ENCODE assay signal across 47 mouse cellular contexts in the genomic region with DNA sequence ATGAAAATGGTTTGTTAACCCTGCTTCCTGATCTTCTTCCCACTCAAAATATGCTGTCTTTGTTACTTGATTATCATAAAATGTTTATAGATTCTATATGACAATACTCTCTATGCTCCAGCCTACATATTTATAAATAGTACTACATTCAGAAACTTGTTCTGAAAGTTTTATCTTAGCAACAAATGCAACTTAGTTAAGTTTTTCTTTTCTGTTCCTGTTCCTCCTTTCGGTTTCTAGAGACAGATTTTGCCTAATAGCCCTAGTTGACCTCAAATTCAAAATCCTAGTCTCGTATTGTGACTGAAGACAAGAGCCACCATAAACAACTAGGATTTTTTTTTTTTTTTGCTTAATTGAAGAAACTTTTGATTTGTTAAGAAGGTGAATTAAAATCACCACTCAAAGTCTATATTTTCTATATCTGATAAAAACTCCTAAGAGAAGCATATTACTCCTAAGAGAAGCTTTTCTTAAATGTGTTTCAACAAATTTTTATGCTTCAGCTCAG. TPM values are rescaled to one million over a fixed set of nuclear protein-coding genes. Genes with fewer than 3 reads are reported as not detected.
"Had no signal": no experiment of that assay in that cellular context is flagged by ENCODE, and none has a peak within 500 bp of the region (broad histone marks: within the 10 kb centered on the region; RNA-seq: fewer than 3 reads in every experiment).

No protein-coding gene starts in this region.

- H3K4me1 ChIP-seq: hindbrain, embryonic 10.5 days; hindbrain, embryonic 12.5 days; hindbrain, embryonic 13.5 days; hindbrain, embryonic 15.5 days; intestine, embryonic 15.5 days; kidney, embryonic 15.5 days had no signal

- H3K4me2 ChIP-seq: heart, embryonic 11.5 days; heart, embryonic 12.5 days; heart, embryonic 13.5 days; heart, embryonic 15.5 days; hindbrain, embryonic 12.5 days; hindbrain, embryonic 13.5 days; hindbrain, embryonic 15.5 days; intestine, embryonic 15.5 days; kidney, embryonic 15.5 days had no signal

- H3K4me3 ChIP-seq: heart, embryonic 10.5 days; heart, embryonic 12.5 days; heart, embryonic 13.5 days; heart, embryonic 15.5 days; hindbrain, embryonic 10.5 days; hindbrain, embryonic 12.5 days; hindbrain, embryonic 13.5 days; hindbrain, embryonic 15.5 days; intestine, embryonic 15.5 days; kidney, embryonic 15.5 days; layer of hippocampus, adult 2 months; left cerebral cortex, adult 2 months had no signal

- H3K27me3 ChIP-seq: heart, embryonic 12.5 days; heart, embryonic 13.5 days; heart, embryonic 15.5 days; hindbrain, embryonic 12.5 days; hindbrain, embryonic 13.5 days; hindbrain, embryonic 15.5 days; intestine, embryonic 15.5 days; kidney, embryonic 15.5 days had no signal

- H3K36me3 ChIP-seq: heart, embryonic 10.5 days; heart, embryonic 12.5 days; heart, embryonic 13.5 days; heart, embryonic 15.5 days; hindbrain, embryonic 10.5 days; hindbrain, embryonic 12.5 days; hindbrain, embryonic 13.5 days; hindbrain, embryonic 15.5 days; intestine, embryonic 15.5 days; kidney, embryonic 15.5 days had no signal

- H3K27ac ChIP-seq: heart, embryonic 10.5 days; heart, embryonic 13.5 days; heart, embryonic 15.5 days; hindbrain, embryonic 10.5 days; hindbrain, embryonic 12.5 days; hindbrain, embryonic 13.5 days; hindbrain, embryonic 15.5 days; hindbrain, postnatal 0 days; intestine, embryonic 15.5 days; kidney, embryonic 15.5 days; kidney, postnatal 0 days; layer of hippocampus, adult 2 months; left cerebral cortex, adult 2 months had no signal

- ATAC-seq: hindbrain, embryonic 16.5 days; hindbrain, postnatal 0 days; inflammation-experienced regulatory T-cells, adult 6 months; intestine, embryonic 15.5 days; intestine, embryonic 16.5 days; intestine, postnatal 0 days had no signal

- H3K9ac ChIP-seq: heart, embryonic 12.5 days; heart, embryonic 13.5 days; heart, embryonic 15.5 days; hindbrain, embryonic 12.5 days; hindbrain, embryonic 13.5 days; hindbrain, embryonic 15.5 days; intestine, embryonic 15.5 days; kidney, embryonic 15.5 days had no signal

- H3K9me3 ChIP-seq: heart, embryonic 10.5 days; heart, embryonic 12.5 days; heart, embryonic 13.5 days; heart, embryonic 15.5 days; hindbrain, embryonic 10.5 days; hindbrain, embryonic 12.5 days; hindbrain, embryonic 13.5 days; hindbrain, embryonic 15.5 days; intestine, embryonic 15.5 days; kidney, embryonic 15.5 days had no signal

- DNase-seq: heart, postnatal 10 days; heart, postnatal 14 days; heart, postnatal 36 days; heart, postnatal 4 days; kidney, adult 11 months; kidney, adult 18-20 months; kidney, adult 2 months; kidney, adult 8-10 months; kidney, adult 9 months; kidney, postnatal 10 days; kidney, postnatal 14 days; kidney, postnatal 25 days; kidney, postnatal 36 days; kidney, postnatal 4 days; layer of hippocampus, adult 9-11 months; layer of hippocampus, postnatal 36 days had no signal

RNA-seq across cellular contexts. Expression of a gene that starts 45.8 kb away (rescaled TPM):
- total RNA-seq: heart, postnatal 10 days; heart, postnatal 14 days; heart, postnatal 25 days; heart, postnatal 36 days; heart, postnatal 4 days; hematopoietic stem cell, adult 5-6 weeks; hindbrain, postnatal 0 days; layer of hippocampus, adult 18-20 months; layer of hippocampus, postnatal 10 days; layer of hippocampus, postnatal 14 days; layer of hippocampus, postnatal 25 days; layer of hippocampus, postnatal 36 days; left cerebral cortex, adult 2 months had no signal
- polyA plus RNA-seq: heart, embryonic 10.5 days; heart, embryonic 16.5 days; hindbrain, embryonic 10.5 days; hindbrain, embryonic 11.5 days; hindbrain, embryonic 12.5 days; inflammation-experienced regulatory T-cells, adult 6 months; intestine, embryonic 14.5 days; intestine, embryonic 15.5 days; intestine, embryonic 16.5 days; intestine, postnatal 0 days; kidney, adult 2 months; kidney, embryonic 14.5 days; kidney, embryonic 15.5 days; kidney, embryonic 16.5 days; large intestine, adult 2 months had no signal
